Mouse (Mus musculus) inflammation-experienced regulatory T-cells, adult 6 months (primary cell): Measurements from ENCODE around the gene Exosc1. TPM values are rescaled to one million over a fixed set of nuclear protein-coding genes. Genes with fewer than 3 reads are reported as not detected.
"Not testable (repeated sequence)": the region's sequence is repeated elsewhere in the genome, so short reads cannot be mapped to it uniquely, and the experiment has no call there.

Experiments
- ATAC-seq: one replicate; pipeline ENCODE4 v1.8.0; 2017
- polyA plus RNA-seq, 3 experiments: library from polyadenylated mRNA; unstranded; fragments of 100-300 nt; shearing (Covaris generic); gene quantifications; one replicate each; pipeline ENCODE4 v1.2.1; 2017

Gene Exosc1
- 10 to 100 TPM; 66.9 to 92.2 (median 92.1) TPM for polyA plus RNA-seq

- peak; percentile 99 for ATAC-seq
These were observed at the start of gene Exosc1, which contains the start of gene Zdhhc16 for GRCm38 (mm10) chr19:41933179-41934086. Gene Exosc1, minus strand, starts transcription at chr19:41933423. Gene Zdhhc16, plus strand, starts transcription at chr19:41933480.

- no peak for ATAC-seq
These were observed 49.5 kb upstream of the Exosc1 start for GRCm38 (mm10) chr19:41982791-41983150.

DNA sequence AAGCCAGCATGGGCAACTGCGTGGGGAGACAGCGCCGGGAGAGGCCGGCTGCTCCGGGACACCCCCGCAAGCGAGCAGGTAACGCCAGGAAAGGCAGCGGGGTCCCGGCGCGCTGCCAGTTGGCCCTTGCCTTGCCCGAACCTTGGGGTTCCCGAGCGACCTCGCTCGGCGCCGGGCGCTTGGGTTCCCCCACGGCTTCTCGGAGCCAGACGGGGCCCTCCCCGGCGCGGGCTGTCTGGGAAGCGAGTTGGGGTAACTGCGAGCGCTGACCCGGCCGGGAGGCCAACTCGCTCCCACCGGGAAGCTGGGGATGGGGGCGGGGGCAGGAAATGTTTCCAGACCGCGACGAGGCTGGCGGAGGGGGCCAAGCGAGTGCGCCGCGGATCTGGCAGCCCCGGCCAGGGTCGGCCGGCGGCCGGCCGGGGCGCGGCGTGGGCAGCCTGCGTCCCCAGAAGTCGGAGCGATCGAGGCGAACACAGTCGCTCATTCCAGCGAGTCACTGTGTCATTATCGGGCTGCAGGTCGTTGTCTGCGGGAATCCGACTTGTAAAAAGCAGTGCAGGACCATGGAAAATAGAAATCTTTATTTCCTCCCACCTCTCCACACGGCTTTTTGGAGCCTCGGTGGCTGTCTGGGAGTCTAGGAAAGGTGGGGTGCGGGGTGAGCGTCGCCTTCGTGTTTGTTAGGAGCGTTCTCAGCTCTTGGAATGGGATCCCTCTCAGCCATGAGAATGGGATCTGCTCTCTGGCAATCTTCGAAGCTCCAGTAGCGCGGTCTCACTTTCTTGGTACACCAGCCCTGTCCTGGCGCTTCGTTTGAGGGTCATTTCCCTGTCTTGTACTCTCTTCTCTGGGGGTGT lies 48.9 kb upstream of the Exosc1 start:
- ATAC-seq = peak; percentile 3

- ATAC-seq = peak; percentile 10
These were observed 48.3 kb upstream of the Exosc1 start, which contains the start of gene Ubtd1 for GRCm38 (mm10) chr19:41981595-41981927. Gene Ubtd1, plus strand, starts transcription at chr19:41981763.

- peak; percentile 86 for ATAC-seq
These were observed 47.8 kb upstream of the Exosc1 start, which contains the start of gene Mms19 for GRCm38 (mm10) chr19:41980819-41981594. Gene Mms19, minus strand, starts transcription at chr19:41981157.

- peak; percentile 20 for ATAC-seq
These were observed 47.2 kb upstream of the Exosc1 start for GRCm38 (mm10) chr19:41980422-41980818.

- peak; percentile 43 for ATAC-seq
These were observed 40.9 kb upstream of the Exosc1 start for GRCm38 (mm10) chr19:41973891-41974794.

- ATAC-seq = peak; percentile 70
These were observed 36.4 kb upstream of the Exosc1 start for GRCm38 (mm10) chr19:41969618-41970017.

DNA sequence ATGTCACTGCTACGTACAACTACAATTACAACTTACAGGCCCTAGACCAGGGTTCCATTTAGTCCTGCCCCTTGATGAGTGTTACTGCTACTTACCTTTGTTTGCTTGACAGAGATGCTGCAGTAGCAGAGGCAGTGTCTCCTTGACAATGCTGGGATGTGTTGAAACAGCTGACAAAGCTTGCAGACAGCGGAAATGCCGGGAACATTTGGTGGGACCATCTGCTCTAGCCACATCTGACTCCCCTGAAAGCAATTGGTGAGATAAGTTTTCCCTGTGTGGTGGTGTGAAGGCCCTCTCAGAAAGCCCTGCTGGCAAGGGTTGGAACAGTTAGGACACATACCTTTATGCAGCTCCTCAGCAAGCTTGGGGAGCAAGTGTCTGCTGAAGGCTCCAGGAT lies 20.4 kb upstream of the Exosc1 start:
- ATAC-seq = no peak

DNA sequence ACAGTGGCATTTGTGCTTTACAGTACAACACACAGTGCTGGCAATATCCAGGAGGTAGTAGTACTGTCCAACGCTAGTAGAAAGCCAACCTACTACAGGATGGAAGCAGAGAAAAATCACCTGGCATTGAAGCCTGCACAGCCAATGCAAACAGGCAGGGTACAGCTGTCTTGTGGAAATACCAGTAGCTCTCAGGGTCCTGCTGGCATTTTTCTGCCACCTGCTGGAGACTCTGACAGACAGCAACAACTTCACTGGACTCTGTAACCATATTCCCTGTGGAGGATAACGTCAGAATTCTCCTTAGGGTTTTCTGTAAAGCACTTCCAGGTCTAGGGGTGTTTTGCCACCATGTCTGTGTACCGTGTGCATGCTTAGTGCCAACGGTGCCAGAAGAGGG lies 19.1 kb upstream of the Exosc1 start:
- no peak for ATAC-seq

DNA sequence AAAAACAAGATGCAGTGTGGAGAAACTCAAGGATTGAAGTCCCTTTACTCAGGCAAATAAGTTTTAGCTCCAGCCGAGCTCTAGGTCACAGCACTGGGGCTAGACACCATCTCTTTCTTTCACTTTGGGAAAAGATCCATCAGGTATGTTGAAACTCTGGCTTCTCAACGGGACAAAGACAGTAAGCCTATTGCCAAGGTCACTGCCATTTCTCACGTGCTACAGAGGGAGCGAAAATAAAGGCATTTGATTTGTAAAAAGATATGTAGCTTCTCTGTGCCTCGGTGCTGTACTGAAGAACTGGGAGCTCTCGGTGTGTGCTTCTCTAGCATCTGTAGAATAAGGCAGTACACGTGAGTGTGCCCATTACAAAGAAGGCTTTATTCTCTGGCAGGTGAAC lies 10.6 kb upstream of the Exosc1 start:
- ATAC-seq = no peak

DNA sequence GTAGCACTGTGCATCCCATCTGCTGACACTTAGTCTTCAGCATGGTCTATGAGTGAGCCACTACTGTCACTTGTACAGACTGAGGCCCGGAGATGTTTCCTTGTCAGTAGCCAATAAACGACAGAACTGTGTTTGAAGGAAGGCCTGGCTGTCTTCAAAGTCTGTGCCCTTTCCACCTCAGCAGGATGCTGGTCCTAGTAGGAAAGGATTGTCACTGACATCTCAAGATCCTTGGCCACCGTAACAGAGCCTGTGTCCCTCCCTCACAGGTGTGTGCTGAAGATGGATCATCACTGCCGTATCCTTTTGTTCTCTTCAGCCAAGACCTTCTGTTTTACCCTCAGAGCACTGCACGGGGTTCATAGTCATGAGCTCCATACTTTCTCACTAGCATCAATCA lies 5.3 kb upstream of the Exosc1 start:
- ATAC-seq = no peak

GRCm38 (mm10) chr19:41935921-41936320 lies 2.7 kb upstream of the Exosc1 start:
- no peak for ATAC-seq

DNA sequence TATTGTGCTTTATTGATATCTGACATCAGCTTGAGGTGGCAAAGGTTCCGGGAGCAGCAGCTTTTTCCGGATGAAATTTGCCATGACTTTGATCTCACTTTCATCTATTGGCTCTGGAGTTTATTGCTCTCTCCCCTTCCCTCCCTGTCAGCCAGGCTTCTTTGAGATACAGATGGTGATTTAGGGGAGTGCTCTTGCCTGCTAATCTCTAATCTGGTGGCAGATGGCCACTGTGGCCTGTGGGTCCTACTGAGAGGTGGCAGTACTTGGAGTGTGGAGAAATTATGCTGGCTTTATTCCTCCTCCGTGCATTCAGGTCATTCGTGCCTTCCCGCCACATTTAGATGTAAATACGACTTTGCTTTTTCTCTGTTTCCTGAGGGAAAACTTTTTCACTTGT lies 901 bp upstream of the Exosc1 start:
- ATAC-seq = no peak

DNA sequence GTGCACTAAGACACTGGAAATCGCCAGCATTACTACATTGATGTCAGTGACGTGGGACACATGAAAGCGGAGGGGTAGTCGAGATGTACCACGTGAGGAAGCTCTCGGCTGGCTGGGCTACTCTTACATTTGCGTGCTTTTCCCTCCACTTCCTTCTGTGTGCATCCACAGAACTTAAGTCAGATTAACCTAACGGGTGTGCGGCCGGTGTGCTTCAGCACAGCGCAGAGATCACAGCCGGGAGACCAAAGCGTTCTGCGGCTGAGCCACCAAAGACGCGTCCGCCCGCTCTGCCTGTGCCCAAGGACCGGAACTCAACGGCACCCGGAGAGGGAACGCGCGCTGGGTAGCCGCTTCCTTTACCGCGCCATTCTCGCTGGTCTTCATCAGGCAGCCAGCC lies 537 bp downstream of the Exosc1 start:
- peak; percentile 31 for ATAC-seq

GRCm38 (mm10) chr19:41920412-41921067 lies 12.7 kb downstream of the Exosc1 start:
- ATAC-seq = no peak

- no peak for ATAC-seq
These were observed 13.8 kb downstream of the Exosc1 start for GRCm38 (mm10) chr19:41919471-41919870.

DNA sequence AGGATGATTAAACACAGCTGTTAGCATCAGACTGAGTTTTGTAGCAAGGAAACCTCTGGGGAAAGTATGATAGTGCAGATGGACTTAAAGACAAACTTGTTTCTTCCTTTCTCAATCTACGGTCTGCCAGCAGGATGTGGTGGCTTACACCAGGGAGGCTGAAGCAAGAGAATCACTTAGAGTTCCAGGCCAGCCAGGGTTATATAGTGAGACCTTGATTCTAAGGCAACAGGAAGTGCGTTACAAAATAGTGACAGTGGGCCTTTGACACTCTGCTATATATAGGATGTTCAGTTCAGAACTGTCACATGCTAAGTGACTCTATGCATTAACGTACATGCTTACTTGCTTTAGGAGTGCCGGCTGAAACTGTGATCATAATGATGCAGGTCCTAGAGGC lies 16.4 kb downstream of the Exosc1 start:
- peak; percentile 20 for ATAC-seq

DNA sequence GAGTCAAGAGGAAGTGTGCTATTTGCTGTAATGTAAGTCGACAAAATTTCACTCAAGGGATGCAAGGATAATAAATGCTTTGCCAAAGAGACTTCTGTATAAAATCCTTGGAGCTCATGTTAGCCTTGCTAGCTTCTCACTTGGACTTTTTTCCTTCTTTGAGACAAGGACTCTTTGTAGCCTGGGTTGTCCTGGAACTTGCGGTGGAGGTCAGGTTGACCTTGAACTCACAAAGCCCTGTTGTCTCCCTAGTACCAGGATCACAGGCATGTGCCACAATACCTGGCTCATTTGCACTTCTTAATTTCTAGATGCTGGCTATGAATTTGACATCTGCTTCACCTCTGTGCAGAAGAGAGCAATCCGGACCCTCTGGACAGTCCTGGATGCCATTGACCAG lies 17.9 kb downstream of the Exosc1 start:
- ATAC-seq = no peak

GRCm38 (mm10) chr19:41914592-41914882 lies 18.7 kb downstream of the Exosc1 start:
- ATAC-seq = not testable (repeated sequence)
